Mouse (Mus musculus) heart, adult 9 months (tissue): ENCODE data around the gene Eml4.
A peak's percentile ranks its signal among the peaks of the same experiment; 100 is the strongest.

Source experiments
- DNase-seq, 2 experiments: peaks; one replicate each; pipeline ENCODE4 v3.0.0; 2022; ENCODE audit warnings: low spot score in 2 of 2

Eml4 gene

DNA sequence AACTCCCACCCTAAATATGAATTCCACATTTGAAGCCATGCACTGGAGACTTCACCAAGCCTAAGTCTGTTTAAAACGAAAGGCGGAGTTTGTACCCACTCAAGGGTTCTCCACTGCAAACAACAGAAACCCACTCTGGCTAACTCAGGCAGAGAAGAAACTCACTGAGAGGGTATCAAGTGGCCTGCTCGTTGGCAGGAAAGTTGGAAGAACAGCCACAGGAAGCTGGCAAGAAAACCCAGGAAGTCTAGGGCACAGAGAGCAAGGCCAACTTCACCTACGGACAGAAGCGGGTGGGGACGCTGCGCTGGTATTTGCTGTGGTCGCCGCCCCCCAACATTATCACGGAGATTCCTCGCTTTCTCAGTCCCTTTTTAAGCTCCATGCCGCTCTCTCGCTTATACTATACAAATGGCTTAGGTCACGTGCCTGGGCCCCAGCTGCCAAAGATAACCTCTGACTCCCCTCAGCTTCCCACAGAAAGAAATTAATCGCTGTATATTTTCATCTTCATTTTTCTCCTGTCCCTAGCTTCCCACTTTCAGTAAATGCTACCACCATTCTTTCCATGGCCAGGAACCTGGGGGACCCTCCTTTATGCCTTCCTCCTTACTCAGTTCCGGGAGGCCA lies 9.7 kb upstream of the Eml4 start:
- no peak for DNase-seq

DNA sequence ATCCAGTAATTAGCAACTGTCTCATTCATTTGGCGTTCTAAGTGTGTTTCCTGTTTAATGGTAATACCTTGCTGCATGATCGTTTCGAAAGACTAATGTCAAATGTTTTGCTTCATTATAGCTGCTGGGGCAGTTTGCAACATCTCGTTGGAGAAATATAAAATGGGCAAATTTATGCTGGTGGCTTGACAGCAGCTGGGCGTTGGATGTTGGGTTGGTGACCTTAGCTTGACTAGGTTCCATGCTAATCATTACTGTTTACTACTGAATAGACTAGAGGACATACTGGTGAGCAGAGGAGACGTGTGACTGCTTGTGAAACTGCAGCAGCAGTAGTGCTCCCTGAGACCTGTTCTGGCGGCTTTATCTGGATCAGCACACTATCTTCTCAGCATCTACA lies 6.5 kb upstream of the Eml4 start:
- DNase-seq, result no peak

DNA sequence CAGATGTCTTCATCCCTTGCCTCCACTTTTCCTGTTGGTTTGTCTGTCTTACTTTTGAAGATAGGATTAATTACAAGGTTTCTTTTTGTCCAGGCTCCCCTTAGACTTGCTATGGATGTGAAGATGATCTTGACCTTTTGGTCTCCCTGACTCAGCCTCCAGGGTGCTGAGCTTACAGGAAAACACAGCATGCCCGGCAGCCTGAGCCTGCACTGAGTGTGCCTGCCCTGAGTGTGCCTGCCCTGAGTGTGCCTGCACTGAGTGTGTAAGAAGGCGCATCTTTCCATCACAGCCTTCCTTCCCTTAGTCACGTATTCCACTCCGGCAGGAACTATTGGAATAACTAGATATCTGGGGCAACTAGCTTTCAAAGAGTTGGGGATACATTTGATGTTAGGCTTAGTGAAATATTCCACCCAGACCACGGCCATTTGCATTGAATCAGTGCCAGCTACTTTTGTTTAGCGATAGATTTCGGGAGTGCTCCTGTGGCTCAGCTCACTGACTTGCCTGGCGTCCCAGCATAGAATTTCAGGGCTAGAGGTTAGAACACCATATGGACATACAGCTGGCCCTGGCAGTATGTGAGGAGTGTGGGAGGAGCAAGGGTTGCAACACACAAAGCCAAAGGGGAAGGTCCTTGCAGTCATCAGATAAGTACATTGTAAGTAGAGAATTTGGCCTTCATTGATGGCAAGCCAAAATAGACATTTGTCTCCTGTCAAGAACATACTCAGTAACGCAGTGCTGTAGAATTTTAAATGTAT lies 2.5 kb upstream of the Eml4 start:
- DNase-seq, result no peak

DNA sequence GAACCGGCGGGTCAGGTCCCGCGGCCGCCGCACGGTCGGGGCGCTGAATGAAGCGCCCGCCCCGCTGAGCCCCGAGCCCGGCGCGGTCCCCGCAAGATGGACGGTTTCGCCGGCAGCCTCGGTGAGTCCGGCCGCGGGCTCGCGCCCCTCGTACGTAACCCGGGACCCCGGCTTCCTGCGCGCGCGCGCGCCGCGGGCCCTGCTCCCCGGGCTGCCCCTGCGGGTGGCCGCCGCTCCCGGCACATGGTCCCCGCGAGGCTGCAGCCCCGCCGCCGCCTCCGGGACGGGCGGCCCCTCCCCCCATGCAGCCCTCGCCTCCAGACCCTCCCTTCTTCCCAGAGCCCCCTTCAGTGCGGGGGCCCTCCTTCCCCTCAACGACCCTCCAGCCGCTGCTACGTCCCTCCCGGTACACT lies 394 bp downstream of the Eml4 start:
- DNase-seq, result peak in 1 of 2 experiments; percentile 11

DNA sequence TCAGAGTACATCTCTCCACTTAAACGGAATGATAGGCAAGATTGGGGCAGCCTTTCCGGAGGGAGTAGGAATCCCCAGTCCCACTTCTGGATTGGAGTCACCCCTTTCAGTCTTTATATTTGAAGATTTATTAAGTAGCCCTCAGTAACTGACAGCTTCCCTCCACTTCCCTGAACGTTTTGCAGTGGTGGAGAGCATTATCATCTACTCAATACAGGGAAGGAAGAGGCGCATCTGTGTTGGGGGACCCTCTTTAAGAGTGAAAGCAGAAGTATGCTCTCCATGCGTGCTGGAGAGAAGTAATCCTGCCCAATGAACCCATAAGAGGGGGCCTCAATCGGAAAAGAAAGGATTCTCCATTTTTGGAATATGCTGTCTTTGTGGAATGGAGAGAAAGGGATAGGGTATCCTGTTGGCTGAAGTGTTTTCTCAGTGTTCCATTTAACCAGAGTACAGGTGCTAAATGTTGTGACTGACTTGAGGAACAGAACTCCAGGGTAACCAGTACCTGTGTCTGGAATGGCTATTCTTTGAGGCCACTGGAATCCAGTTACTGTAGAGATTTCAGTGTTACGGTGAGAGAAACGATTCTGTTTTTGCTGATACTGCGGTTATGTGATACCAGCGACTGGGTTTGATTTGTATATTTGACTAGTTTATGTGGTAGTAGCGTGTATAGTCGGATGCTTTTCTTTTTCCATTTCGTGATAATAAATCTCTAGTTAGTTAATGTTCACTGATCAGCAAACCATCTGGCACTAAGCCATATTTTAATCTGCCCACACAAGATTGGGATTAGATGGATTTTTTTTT lies 1.1 kb downstream of the Eml4 start:
- DNase-seq, result peak; percentile 12 to 36

DNA sequence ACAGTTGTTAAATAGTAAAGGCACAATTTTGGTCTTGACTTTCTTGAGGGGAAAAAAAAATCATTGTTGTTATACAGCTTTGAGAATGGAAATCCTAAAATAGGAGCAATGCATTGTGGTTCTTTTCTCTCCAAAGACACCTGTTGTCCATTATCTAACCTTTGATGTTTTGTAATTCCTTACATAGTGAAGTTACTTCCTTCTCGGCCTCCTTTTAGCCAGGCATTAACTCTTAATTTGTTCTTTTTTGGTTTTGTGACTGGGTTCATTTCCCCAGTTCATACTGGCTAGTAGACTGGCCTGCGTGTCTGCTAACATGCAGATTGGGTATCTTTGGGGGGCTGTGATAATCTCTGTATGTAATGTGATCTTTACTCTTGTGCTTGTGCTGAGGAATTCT lies 1.7 kb downstream of the Eml4 start:
- DNase-seq, result no peak

DNA sequence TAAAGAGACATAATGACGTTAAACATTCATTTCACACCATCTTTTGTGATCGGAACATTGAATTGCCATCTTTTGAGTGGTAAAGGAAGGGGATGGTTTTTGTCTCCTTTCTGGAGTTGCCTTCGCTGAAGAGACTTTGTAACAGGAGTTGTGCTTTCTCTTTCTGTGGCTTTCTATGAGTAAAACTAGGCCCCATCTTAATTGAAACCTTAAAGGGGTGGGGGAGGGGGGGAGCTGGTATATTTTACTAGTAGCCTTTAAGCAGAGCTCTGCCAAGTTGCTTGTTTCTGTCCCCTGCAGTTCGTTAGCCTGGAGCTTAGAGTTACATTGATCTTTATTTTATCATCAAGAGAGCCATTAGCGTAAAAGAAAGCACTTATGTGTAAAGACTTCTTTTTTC lies 2.3 kb downstream of the Eml4 start:
- DNase-seq, result no peak

DNA sequence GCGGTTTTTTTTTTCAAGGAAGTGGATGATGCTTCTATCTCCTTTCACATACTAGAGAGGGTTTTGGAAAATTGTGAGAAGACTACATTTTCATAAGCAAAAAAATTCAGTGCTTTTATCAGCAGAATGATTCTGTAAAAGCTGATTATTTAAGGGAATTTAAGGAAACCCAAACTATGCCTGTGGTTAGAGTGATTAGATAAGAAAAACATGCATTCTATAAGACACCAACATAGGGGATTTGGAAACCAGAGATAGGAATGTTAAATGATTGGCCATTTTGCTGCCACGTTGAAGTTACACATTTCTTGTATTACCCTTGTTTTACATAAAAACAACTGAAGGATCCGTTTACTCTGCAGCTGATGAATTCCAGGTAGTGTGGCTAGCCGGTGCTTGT lies 2.7 kb downstream of the Eml4 start:
- DNase-seq, result no peak

DNA sequence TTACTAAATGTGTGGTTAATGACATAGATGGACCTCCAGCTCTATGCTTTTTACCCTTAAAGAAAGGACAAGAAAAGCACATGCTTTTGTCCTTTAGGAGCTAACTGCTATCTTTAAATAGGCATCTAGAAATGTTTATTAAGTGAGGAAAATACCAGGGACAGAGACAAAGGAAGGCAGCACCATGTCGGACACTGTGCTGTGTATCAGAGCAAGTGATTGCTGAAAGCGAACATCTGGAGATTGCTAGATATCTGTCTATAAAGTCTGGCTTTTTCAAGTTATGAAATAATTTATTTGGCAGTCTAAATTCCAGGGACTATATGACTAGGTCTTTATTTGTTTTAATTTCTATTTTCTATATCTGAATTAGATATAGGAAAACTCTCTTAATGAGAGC lies 4.8 kb downstream of the Eml4 start:
- no peak for DNase-seq

DNA sequence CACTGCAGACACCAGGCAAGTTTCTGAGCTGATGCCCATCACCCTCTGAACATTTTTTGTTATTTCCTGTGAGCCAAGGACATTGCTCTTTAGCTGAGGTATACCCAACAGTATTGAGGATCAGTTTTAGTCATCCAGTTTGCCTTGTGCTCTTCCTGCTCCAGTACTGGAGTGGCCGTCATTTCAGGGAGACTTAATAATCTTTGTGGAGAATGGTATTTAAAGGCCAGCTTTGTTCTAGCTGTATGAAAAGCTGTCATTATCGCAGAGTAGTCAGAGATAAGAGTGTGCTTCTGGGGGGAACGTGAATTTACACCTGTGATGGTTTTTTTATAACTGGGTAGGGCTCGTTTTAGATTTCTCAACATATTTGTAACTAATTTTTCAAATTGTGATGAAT lies 9.2 kb downstream of the Eml4 start:
- DNase-seq, result no peak

DNA sequence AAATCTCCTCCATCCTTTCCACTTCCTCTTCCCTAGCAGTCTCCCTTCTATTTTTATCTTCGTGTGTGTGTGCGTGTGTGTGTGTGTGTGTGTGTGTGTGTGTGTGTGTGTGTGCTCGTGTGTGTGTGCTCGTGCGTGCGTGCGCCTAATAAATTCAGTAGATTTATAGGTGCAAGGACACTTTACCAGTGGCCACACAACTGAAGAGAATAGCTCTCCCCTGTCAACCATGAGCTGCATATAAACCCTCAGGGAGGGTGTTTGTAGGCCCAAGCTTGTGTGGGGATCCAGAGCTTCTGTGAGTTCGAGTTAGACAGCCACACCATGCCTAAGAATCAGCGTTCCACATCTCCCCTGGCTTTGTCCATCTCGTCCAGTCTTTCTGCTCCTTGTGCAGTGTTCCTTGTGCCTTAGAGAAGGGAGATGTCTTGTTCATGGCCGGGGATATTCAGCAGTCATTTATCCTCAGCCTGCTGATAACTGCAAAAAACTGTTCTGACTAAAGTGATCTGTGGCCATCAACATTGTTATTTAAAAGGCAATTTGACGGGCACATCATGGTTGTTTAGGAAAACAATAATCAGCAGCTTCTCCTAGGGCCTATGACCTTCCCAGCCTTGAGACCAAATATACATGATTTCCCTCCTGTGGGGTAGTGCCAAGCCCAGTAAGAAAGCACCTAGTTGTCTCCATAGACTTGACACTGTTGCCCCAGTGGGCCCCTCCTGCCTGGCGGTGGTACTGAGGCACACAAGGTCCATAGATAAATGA lies 10.2 kb downstream of the Eml4 start:
- no peak for DNase-seq

DNA sequence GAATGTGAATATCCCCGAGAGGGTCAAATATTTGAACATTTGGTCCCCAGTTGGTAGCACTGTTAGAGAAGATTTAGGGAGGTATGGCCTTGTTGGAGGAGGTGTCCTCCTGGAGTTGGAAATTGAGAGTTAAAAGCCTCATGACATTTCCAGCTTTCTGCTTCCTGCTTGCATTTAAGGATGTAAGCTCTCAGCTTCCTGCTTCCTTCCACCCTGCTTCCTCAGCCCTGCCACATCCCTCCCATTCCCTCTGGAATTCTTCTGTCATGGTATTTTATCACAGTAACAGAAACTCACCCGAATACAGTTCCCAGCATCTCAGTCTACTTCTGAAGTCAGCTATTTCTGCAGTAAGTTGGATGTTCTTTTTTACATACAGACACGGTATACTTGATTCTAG lies 12.3 kb downstream of the Eml4 start:
- no peak for DNase-seq

DNA sequence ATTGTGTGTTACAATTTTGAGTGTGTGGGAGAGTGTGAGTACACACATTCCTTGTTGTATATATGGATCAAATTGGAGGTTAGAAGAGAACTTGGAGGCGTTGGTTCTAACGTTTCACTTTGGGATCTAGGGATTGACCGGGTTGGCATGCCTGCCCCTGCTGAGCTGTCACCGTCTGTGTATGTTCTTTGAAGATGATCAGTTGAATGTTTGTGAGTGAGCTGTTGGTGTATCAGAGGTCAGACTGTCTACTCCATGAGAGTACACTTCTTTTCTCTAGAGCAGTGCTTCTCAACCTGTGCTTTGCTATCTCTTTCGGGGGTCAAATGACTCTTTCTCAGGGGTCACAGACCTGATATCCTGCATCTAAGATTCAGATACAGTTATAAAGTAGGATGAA lies 13.6 kb downstream of the Eml4 start:
- DNase-seq, result no peak

DNA sequence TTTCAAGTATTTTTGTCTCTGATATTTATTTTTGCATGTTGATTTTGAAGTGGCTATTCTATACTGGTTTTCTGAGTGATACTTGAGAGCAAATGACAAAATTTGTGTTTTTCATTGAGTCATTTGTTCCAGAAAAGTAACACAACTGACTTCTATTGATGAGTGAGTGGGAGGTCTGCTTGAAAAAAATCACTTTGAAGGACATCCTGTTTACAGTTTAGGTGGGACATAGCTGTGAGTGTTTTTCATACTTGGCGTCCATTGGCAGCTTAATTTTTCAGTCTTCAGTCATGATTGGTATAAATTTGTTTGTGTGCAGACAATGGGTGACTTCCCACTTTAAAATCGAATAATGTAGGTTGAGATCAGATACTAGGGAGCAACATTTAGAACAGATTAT lies 14.4 kb downstream of the Eml4 start:
- DNase-seq, result no peak

DNA sequence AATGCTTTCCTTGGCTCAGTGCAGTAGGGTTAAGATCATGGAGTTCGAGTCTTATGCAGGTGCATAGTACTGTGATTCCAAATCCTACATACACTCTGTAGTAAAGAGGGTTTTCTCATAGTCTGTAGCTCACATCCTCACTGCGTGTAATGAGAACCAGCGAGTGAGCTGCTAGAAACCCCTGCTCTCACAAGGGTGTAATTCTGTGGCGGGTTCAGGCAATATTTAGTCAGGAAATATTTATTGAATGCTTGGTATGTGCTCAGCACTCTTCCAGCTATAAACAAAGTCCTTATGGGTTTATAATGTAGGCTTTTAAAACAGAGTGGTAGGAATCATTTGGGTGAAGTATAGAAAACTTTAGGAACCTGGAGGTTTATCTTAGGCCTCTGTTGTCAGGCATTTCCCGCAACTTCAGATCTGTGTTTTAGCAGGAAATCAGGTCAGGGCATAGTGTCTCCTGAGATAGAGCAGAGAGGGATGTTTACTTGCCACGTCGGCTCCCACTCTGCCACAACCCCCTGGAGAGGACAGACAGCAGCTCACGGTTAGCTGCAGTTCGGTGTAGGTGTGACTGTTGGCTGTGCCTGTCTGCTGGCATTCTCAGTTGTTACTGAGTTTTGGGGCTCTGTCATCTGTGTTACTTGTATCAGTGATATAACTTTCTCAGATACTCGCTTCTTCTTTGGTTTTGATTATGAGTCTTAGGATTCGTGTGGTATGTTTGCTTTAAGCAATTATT lies 15.1 kb downstream of the Eml4 start:
- no peak for DNase-seq

DNA sequence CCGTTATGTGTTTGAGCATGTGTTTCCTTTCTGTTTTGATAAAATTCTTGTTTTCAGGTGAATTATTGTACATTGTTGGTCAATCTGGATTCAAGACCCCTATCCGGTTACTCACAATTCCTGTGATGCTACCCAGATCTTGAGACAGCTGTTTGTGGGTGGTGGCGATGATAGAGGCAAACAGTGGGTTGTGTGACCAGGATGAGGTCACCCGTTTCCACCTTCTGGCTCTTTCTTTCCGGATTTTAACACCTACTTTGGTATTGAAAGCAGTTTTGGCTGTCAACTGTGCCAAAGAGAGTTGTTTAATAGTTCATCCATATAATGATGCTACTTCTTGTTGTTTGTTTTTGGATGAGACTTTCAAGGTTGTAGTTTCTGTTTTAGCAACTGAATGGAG lies 16.7 kb downstream of the Eml4 start:
- no peak for DNase-seq

DNA sequence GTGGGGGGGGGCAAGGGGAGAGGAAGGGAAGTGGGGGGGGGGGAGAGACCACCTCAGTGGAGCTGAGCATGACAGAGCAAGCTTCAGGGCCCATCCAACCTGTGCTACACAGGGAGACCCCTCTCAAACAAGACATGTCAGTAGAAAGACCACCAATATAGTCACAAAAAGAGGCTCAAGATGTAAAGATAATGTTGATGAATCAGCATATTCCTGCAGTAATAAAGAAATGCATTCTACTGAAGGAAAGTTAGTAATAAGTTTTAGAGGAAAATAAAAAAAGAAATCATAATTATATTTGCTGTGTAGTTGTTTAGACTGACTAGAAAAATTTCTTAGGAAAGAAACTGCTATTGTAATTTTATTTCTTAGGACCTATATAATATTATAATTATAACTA lies 23.4 kb downstream of the Eml4 start:
- no peak for DNase-seq

DNA sequence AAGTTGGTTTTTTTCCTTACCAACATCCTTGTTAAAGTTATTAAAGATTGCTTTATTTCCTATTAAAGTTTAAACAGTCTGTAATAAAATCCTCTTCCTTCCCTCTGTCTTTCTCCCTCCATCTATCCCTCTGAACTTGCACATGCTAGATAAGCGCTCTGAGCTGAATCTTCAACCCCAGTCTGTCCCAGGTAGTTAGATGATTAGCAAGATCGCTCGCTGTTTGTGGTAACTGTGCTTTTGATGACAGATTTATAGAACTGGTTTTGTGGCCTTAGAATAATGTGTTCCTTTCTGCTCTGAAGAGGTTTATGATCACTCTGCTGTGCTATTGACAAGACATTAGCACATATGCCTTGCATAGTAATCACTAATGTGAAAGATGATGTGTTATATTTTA lies 25.1 kb downstream of the Eml4 start:
- DNase-seq, result no peak

DNA sequence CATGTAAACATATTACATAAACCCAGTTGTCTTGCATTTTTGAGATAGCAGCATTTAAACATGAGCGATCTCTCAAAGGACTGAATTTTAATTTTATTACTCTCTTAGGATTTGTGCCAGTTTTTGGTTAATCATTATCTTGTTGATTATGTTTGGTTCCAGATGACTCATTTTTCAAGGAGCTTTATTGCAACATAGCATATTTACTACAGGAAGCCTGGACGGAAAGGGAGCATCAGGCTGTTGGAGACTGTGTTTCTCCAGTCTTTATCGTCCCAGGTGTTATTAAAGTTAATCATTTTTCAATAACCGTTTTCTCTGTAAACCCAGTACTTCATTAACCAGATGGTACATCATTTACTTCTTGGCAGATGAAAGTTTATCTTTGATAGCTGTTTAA lies 26.1 kb downstream of the Eml4 start:
- peak in 1 of 2 experiments; percentile 20 for DNase-seq

DNA sequence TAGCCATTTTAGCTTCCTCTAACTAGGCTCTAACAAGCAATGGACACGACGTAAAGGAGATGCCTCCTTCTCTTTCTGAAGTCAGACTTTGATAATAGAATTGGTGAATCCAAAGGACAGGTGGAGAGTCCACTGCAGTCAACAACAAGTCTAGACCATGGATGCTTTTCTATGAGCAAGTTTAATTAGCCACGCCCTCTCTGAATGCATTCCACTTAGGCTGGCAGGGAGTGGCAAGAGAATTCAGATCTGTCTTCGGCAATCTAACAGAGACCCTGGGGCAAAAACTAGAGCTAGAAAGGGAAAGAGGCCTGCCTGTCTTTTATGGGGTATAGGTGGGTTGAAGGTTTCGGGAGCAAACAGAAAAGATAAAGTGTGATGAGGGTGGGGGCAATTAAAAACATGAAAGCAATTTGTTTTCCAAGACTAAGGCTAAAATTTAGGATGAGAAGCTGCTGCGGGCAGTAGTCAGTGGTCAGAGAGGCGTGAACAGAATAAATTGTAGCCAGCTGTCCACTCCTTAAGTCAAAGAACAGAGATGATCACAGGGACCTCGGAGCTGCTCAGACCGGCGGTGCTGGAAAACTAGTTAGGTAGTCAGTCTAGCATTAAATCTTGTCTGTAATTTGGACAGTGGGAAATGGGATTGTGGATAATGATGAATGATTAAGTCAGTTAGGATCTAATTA lies 27.2 kb downstream of the Eml4 start:
- DNase-seq, result no peak

DNA sequence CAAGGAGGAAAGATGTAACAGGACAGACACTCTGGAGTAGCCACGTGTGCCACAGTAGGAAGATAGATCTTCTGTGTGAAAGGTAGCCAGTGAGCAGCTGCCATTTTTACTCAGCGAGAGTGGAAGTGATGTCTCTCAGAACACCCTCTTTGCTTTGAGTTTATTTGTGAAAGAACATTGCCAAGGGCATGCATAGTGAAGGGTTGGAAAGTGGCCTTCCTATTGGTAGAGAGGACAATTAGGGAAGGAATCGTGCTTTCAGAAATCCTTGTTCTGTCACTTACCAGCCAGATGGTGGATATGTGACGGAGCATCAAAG lies 27.7 kb downstream of the Eml4 start:
- DNase-seq, result no peak
